Mouse (Mus musculus) MEL (cell line): ENCODE data around the gene Dnah7c.
"Not testable (repeated sequence)": the region's sequence is repeated elsewhere in the genome, so short reads cannot be mapped to it uniquely, and the experiment has no call there.

Experiments used
- CHD2 ChIP-seq: IDR thresholded peaks from 2 replicates; pipeline ENCODE4 v1.6.1; 2011; ENCODE audit warnings: low read length, improper control_type of control experiment
- CTCF ChIP-seq, 3 experiments: IDR thresholded peaks in 2 of 3; conservative IDR thresholded peaks in 1 of 3; 2 replicates each; pipeline ENCODE4 v1.5.1; 2011 to 2012; ENCODE audit warnings: low read length in 3 of 3, low read depth in 2 of 3, mild to moderate bottlenecking in 2 of 3, improper control_type of control experiment in 1 of 3, inconsistent platforms in 1 of 3, mixed read lengths in 1 of 3, moderate library complexity in 1 of 3; ENCODE audit not compliant: control insufficient read depth in 1 of 3, insufficient read depth in 1 of 3, poor library complexity in 1 of 3, severe bottlenecking in 1 of 3
- E2F4 ChIP-seq: IDR thresholded peaks from 2 replicates; pipeline ENCODE4 v1.6.1; 2011; ENCODE audit warnings: low read depth, low read length, improper control_type of control experiment, borderline replicate concordance
- POLR2A ChIP-seq, 2 experiments: IDR thresholded peaks; 2 replicates each; pipeline ENCODE4 v1.6.1; 2011 to 2012; ENCODE audit warnings: low read length in 2 of 2, mild to moderate bottlenecking in 2 of 2, control low read depth in 1 of 2, improper control_type of control experiment in 1 of 2, low read depth in 1 of 2, moderate library complexity in 1 of 2; ENCODE audit not compliant: control insufficient read depth in 1 of 2, insufficient read depth in 1 of 2, poor library complexity in 1 of 2
- POLR2AphosphoS5 ChIP-seq: IDR thresholded peaks from 2 replicates; pipeline ENCODE4 v1.6.1; 2012; ENCODE audit warnings: low read depth, borderline replicate concordance, mild to moderate bottlenecking, inconsistent platforms, low read length, moderate library complexity, mixed read lengths
- TCF12 ChIP-seq: IDR thresholded peaks from 2 replicates; pipeline ENCODE4 v1.6.1; 2014; ENCODE audit warnings: low read depth, mild to moderate bottlenecking, inconsistent platforms, low read length, improper control_type of control experiment, moderate library complexity
- ZC3H11A ChIP-seq: IDR thresholded peaks from 2 replicates; pipeline ENCODE4 v1.6.1; 2012; ENCODE audit warnings: low read depth, mild to moderate bottlenecking, inconsistent platforms, low read length, improper control_type of control experiment
- ZMIZ1 ChIP-seq: IDR thresholded peaks from 2 replicates; pipeline ENCODE4 v1.6.1; 2012; ENCODE audit warnings: low read depth, mild to moderate bottlenecking, inconsistent platforms, low read length, improper control_type of control experiment, moderate library complexity
- ZNF384 ChIP-seq: IDR thresholded peaks from 2 replicates; pipeline ENCODE4 v1.6.1; 2012; ENCODE audit warnings: low read depth, mild to moderate bottlenecking, inconsistent platforms, low read length, improper control_type of control experiment

- not testable (repeated sequence) for TF ChIP-seq CTCF (IDR thresholded peaks at IDR 0.05 in 2 of 3, conservative IDR thresholded peaks at IDR 0.05 in 1 of 3; ENCODE audit: control insufficient read depth in 1 of 3, insufficient read depth in 1 of 3, low read depth in 2 of 3, low read length in 3 of 3, poor library complexity in 1 of 3, severe bottlenecking in 1 of 3); ZNF384; CHD2; POLR2A (IDR thresholded peaks at IDR 0.05; ENCODE audit: control insufficient read depth in 1 of 2, insufficient read depth in 1 of 2, low read depth in 1 of 2, low read length in 2 of 2, poor library complexity in 1 of 2); POLR2AphosphoS5; TCF12; E2F4; ZC3H11A; ZMIZ1
These were observed 356.8 kb downstream of the Dnah7c start for GRCm38 (mm10) chr1:46782227-46782626.
